Mouse (Mus musculus): ENCODE results near the gene Dusp7.

The Dusp7 gene

GRCm38 (mm10) chr9:106354810-106355209 is 13.6 kb upstream of the Dusp7 start:
- CTCF ChIA-PET = no interaction called here

GRCm38 (mm10) chr9:106355217-106355974 is 13.0 kb upstream of the Dusp7 start:
- CTCF ChIA-PET = no interaction called here

GRCm38 (mm10) chr9:106355975-106356286 is 12.5 kb upstream of the Dusp7 start:
- CTCF ChIA-PET = no interaction called here

- CTCF ChIA-PET = no interaction called here
Observed at GRCm38 (mm10) chr9:106356323-106356844, 12.0 kb upstream of the Dusp7 start.

GRCm38 (mm10) chr9:106357167-106357566 is 11.3 kb upstream of the Dusp7 start:
- CTCF ChIA-PET = no interaction called here

- CTCF ChIA-PET = no interaction called here
Observed at GRCm38 (mm10) chr9:106359297-106359696, 9.1 kb upstream of the Dusp7 start.

GRCm38 (mm10) chr9:106361140-106361539 is 7.3 kb upstream of the Dusp7 start:
- CTCF ChIA-PET = no interaction called here

- CTCF ChIA-PET = no interaction called here
Observed at GRCm38 (mm10) chr9:106365333-106365732, 3.1 kb upstream of the Dusp7 start.

GRCm38 (mm10) chr9:106366188-106366587 is 2.2 kb upstream of the Dusp7 start:
- CTCF ChIA-PET = no interaction called here

- CTCF ChIA-PET = no interaction called here
Observed at GRCm38 (mm10) chr9:106367001-106367400, 1.4 kb upstream of the Dusp7 start.

GRCm38 (mm10) chr9:106367592-106368111 is 780 bp upstream of the Dusp7 start:
- CTCF ChIA-PET = interaction anchor here (0.7 to 1.1 kb wide), 2 partner anchors 55 to 64 kb away, joined by 3 read pairs; no protein-coding TSS in a partner anchor

GRCm38 (mm10) chr9:106368831-106369501 is 534 bp downstream of the Dusp7 start:
- CTCF ChIA-PET = interaction anchor here (0.8 to 1.1 kb wide), 2 partner anchors 53 to 66 kb away, joined by 3 read pairs; no protein-coding TSS in a partner anchor

- CTCF ChIA-PET = no interaction called here
Observed at GRCm38 (mm10) chr9:106369801-106370485, 1.5 kb downstream of the Dusp7 start.

- CTCF ChIA-PET = no interaction called here
Observed at GRCm38 (mm10) chr9:106370620-106371383, 2.4 kb downstream of the Dusp7 start.

GRCm38 (mm10) chr9:106371384-106371671 is 2.9 kb downstream of the Dusp7 start:
- CTCF ChIA-PET = no interaction called here

GRCm38 (mm10) chr9:106371776-106372175 is 3.3 kb downstream of the Dusp7 start:
- CTCF ChIA-PET = no interaction called here

GRCm38 (mm10) chr9:106372431-106373412 is 4.3 kb downstream of the Dusp7 start:
- CTCF ChIA-PET = interaction anchor here (0.6 kb wide), 1 partner anchor 171 kb away, joined by 9 read pairs; no protein-coding TSS in a partner anchor

- CTCF ChIA-PET = interaction anchor here (1.4 kb wide), 1 partner anchor 20 kb away, joined by 4 read pairs; no protein-coding TSS in a partner anchor
Observed at GRCm38 (mm10) chr9:106373973-106374372, 5.5 kb downstream of the Dusp7 start.

GRCm38 (mm10) chr9:106377247-106377646 is 8.8 kb downstream of the Dusp7 start:
- CTCF ChIA-PET = no interaction called here

- CTCF ChIA-PET = no interaction called here
Observed at GRCm38 (mm10) chr9:106378045-106378444, 9.6 kb downstream of the Dusp7 start.

GRCm38 (mm10) chr9:106378753-106379152 is 10.3 kb downstream of the Dusp7 start:
- CTCF ChIA-PET = no interaction called here
